Mouse (Mus musculus): Measurements from ENCODE around the gene Olfr472. TPM values are rescaled to one million over a fixed set of nuclear protein-coding genes. Genes with fewer than 3 reads are reported as not detected.
"Not testable (repeated sequence)": the region's sequence is repeated elsewhere in the genome, so short reads cannot be mapped to it uniquely, and the experiment has no call there.

Olfr472 gene
- not detected in 2 replicates for polyA plus RNA-seq (2012; rRNA removed)

- no peak for DNase-seq
- H3K27me3 ChIP-seq (ENCODE audit: control insufficient read depth, insufficient read depth, low read length): no peaks in the 10 kb centered on the region
- H3K4me1 ChIP-seq (ENCODE audit: control insufficient read depth, insufficient read depth, low read length): no peaks in the 10 kb centered on the region
- TF ChIP-seq CTCF (IDR thresholded peaks at IDR 0.05; ENCODE audit: borderline replicate concordance, insufficient read depth, low read depth, low read length) (no peak), POLR2A (IDR thresholded peaks at IDR 0.05; ENCODE audit: borderline replicate concordance, insufficient read depth, low read length) (no peak)
- no peak within 1 kb of the TSS for H3K27ac ChIP-seq (ENCODE audit: insufficient read depth, low read length)
- no peak within 1 kb of the TSS for H3K4me3 ChIP-seq (replicated peaks; ENCODE audit: insufficient read depth, low read depth, low read length)
Measured at GRCm38 (mm10) chr7:107897602-107898001, at the start of gene Olfr472. Gene Olfr472 (plus strand): TSS chr7:107897902.

GRCm38 (mm10) chr7:107930146-107930545 is 32.4 kb downstream of the Olfr472 start, which contains the start of gene Olfr473:
Gene Olfr473 (plus strand): TSS chr7:107930446.
- no peaks in the 10 kb centered on the region for H3K27me3 ChIP-seq (ENCODE audit: control insufficient read depth, insufficient read depth, low read length)
- WGBS: 95% methylated on average over 1 of the region's 1 CpGs
- H3K4me3 ChIP-seq (replicated peaks; ENCODE audit: insufficient read depth, low read depth, low read length): no peak within 1 kb of the TSS
- TF ChIP-seq CTCF (IDR thresholded peaks at IDR 0.05; ENCODE audit: borderline replicate concordance, insufficient read depth, low read depth, low read length) (no peak), POLR2A (IDR thresholded peaks at IDR 0.05; ENCODE audit: borderline replicate concordance, insufficient read depth, low read length) (no peak)
- no peaks in the 10 kb centered on the region for H3K4me1 ChIP-seq (ENCODE audit: control insufficient read depth, insufficient read depth, low read length)
- DNase-seq: no peak
- no peak within 1 kb of the TSS for H3K27ac ChIP-seq (ENCODE audit: insufficient read depth, low read length)

- not testable (repeated sequence) for H3K4me1 ChIP-seq (ENCODE audit: control insufficient read depth, insufficient read depth, low read length); DNase-seq; H3K27me3 ChIP-seq (ENCODE audit: control insufficient read depth, insufficient read depth, low read length); H3K27ac ChIP-seq (ENCODE audit: insufficient read depth, low read length); H3K4me3 ChIP-seq (replicated peaks; ENCODE audit: insufficient read depth, low read depth, low read length)
- 96% methylated on average over 12 of the region's 12 CpGs for WGBS
Measured at GRCm38 (mm10) chr7:107952539-107952938, 54.8 kb downstream of the Olfr472 start.

GRCm38 (mm10) chr7:107954343-107954742 is 56.6 kb downstream of the Olfr472 start, which contains the start of gene Olfr474:
Gene Olfr474 (plus strand): TSS chr7:107954643.
- no peak for TF ChIP-seq CTCF (IDR thresholded peaks at IDR 0.05; ENCODE audit: borderline replicate concordance, insufficient read depth, low read depth, low read length)
- no peak for TF ChIP-seq POLR2A (IDR thresholded peaks at IDR 0.05; ENCODE audit: borderline replicate concordance, insufficient read depth, low read length)
- Histone ChIP-seq H3K27ac (ENCODE audit: insufficient read depth, low read length) (no peak within 1 kb of the TSS), H3K4me3 (replicated peaks; ENCODE audit: insufficient read depth, low read depth, low read length) (no peak within 1 kb of the TSS), H3K27me3 (ENCODE audit: control insufficient read depth, insufficient read depth, low read length) (no peaks in the 10 kb centered on the region), H3K4me1 (ENCODE audit: control insufficient read depth, insufficient read depth, low read length) (no peaks in the 10 kb centered on the region)
- 75% methylated on average over 1 of the region's 1 CpGs for WGBS
- DNase-seq: no peak

Other genes starting within 250 kb of the Olfr472 start
- gene Cyb5r2, start 139.9 kb upstream of the Olfr472 start, polyA plus RNA-seq (2012; rRNA removed): 0.47 and 0.51 TPM in 2 replicates
- not detected in 2 replicates for gene Ovch2, start 96.7 kb upstream of the Olfr472 start, polyA plus RNA-seq (2012; rRNA removed)
- not detected in 2 replicates for gene Olfr467, start 85.6 kb upstream of the Olfr472 start, polyA plus RNA-seq (2012; rRNA removed)
- gene Olfr469, start 72.4 kb upstream of the Olfr472 start, polyA plus RNA-seq (2012; rRNA removed): not detected in 2 replicates
- not detected in 2 replicates for gene Olfr470, start 50.4 kb upstream of the Olfr472 start, polyA plus RNA-seq (2012; rRNA removed)
- not detected in 2 replicates for gene Olfr473, start 32.5 kb downstream of the Olfr472 start, polyA plus RNA-seq (2012; rRNA removed)
- gene Olfr474, start 56.7 kb downstream of the Olfr472 start, polyA plus RNA-seq (2012; rRNA removed): not detected in 2 replicates
- not detected in 2 replicates for gene Olfr476, start 66.9 kb downstream of the Olfr472 start, polyA plus RNA-seq (2012; rRNA removed)
- gene Olfr477, start 88.8 kb downstream of the Olfr472 start, polyA plus RNA-seq (2012; rRNA removed): not detected in 2 replicates
- not detected in 2 replicates for gene Olfr478, start 136.1 kb downstream of the Olfr472 start, polyA plus RNA-seq (2012; rRNA removed)
- gene Olfr479, start 152.8 kb downstream of the Olfr472 start, polyA plus RNA-seq (2012; rRNA removed): not detected in 2 replicates
- gene Olfr480, start 169.4 kb downstream of the Olfr472 start, polyA plus RNA-seq (2012; rRNA removed): not detected in 2 replicates
- gene Olfr481, start 182.0 kb downstream of the Olfr472 start, polyA plus RNA-seq (2012; rRNA removed): not detected in 2 replicates
- not detected in 2 replicates for gene Olfr482, start 199.7 kb downstream of the Olfr472 start, polyA plus RNA-seq (2012; rRNA removed)
- gene Olfr483, start 202.9 kb downstream of the Olfr472 start, polyA plus RNA-seq (2012; rRNA removed): not detected in 2 replicates
- gene Olfr484, start 229.5 kb downstream of the Olfr472 start, polyA plus RNA-seq (2012; rRNA removed): not detected in 2 replicates